Mouse (Mus musculus) olfactory bulb, adult 2 months (tissue): ENCODE measurements around the gene Gja5. TPM values are rescaled to one million over a fixed set of nuclear protein-coding genes. Genes with fewer than 3 reads are reported as not detected.

Experiments
- H3K27ac ChIP-seq: fragments of 200-500 bp; 2 replicates; pipeline ENCODE4 v1.5.1; 2012; ENCODE audit warnings: low read depth, low read length; ENCODE audit not compliant: insufficient read depth
- H3K4me1 ChIP-seq: fragments of 200-500 bp; 2 replicates; pipeline ENCODE4 v1.6.1; 2012; ENCODE audit warnings: low read length; ENCODE audit not compliant: control insufficient read depth, insufficient read depth
- H3K4me3 ChIP-seq: fragments of 200-500 bp; 2 replicates; pipeline ENCODE4 v1.5.1; 2012; ENCODE audit warnings: mild to moderate bottlenecking, low read depth, low read length, moderate library complexity; ENCODE audit not compliant: insufficient read depth
- CTCF ChIP-seq: fragments of 200-500 bp; IDR thresholded peaks from 2 replicates; pipeline ENCODE4 v1.5.1; 2012; ENCODE audit warnings: low read depth, mild to moderate bottlenecking, low read length, moderate library complexity; ENCODE audit not compliant: insufficient read depth
- POLR2A ChIP-seq: fragments of 200-500 bp; IDR thresholded peaks from 2 replicates; pipeline ENCODE4 v1.6.1; 2012; ENCODE audit warnings: mild to moderate bottlenecking, low read depth, low read length, moderate library complexity; ENCODE audit not compliant: insufficient read depth
- WGBS: fragments of 180-500 bp; shearing (Covaris S2); methylation state at CpG from one replicate; pipeline ENCODE4 v1.1.7; 2018; 5-methylcytosine and 5-hydroxymethylcytosine counted together
- polyA plus RNA-seq: library from polyadenylated mRNA; stranded (reverse); fragments of >200 nt; gene quantifications from 2 replicates; pipeline ENCODE4 v1.2.4, GENCODE M21; 2012; ENCODE audit warnings: low replicate concordance; ENCODE audit not compliant: missing spikeins, insufficient read depth, insufficient read length

Gene Gja5
- polyA plus RNA-seq, 1 experiment: not detected

DNA sequence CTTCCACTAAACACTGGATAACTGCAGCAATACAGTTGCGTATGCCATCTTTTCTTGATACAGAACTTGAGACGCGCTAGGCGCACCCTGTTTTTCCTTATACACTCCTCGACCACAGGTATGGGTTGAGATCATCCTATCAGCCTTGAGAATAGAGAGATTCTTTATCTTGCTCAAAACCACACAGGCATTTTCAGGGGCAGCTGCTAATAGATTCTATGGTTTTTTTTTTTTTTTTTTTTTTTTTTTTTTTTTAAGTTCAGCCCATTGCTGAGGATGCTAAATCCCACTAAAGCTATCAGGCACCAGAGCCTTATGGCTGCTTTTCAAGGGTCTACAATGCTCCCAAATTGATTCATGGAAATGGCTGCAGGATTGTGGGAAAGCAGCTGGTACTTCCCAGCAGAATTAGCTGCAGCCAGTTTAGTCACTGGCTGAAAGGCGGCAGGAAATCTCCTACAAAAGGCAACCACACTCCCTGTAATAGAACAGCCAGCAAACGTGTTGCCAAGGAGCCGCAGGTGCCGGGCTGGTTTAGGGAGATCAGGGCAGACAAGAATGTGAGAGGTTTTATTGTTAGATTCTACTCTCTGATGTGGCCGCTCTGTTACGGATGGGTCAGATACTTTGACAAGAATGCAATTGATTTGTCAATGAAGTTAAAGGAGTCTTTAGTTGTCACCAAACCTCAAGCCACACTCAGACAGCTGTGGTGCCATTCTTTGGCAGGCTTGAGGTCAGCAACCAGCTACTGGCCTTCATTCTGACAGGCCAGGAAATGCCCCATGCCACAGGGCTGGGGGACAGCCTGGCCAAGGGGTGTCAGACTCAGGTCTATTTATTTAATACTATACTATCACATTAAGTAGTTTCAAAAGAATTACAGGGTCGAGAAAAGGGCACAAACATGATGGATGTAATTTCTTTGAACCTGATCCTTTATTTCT is 58.9 kb downstream of the Gja5 start:
- H3K27ac ChIP-seq: no peak overlapping the region
- TF ChIP-seq POLR2A (no peak), CTCF (no peak)
- H3K4me1 ChIP-seq: 0 out of 2 replicates have a peak, but pooled peaks cover 2% of the 10 kb centered on the region
- no peak overlapping the region for H3K4me3 ChIP-seq
- WGBS: 57% methylated on average over 12 of the region's 12 CpGs

DNA sequence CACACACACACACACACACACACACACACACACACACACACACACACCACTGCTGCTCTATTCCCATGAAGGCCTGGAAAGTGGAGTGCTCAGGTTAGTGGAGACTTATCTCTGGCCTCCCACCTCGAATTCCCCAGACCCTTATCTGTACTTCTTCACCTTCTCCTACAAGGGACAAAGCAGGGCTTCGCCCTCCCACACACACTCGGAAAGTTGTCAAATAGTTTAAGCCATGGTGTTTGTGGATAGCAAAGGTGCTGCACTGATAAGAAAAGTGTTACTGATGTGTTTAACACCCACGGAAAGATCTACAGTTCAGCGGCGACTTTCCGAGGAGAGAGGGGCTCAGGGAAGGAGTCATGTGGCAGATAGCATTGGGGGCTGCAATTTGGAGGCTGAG is 66.5 kb downstream of the Gja5 start:
- no peak overlapping the region for H3K27ac ChIP-seq
- TF ChIP-seq POLR2A: no peak
- H3K4me3 ChIP-seq: no peak overlapping the region
- WGBS: 64% methylated on average over 7 of the region's 7 CpGs
- no peaks in the 10 kb centered on the region for H3K4me1 ChIP-seq

DNA sequence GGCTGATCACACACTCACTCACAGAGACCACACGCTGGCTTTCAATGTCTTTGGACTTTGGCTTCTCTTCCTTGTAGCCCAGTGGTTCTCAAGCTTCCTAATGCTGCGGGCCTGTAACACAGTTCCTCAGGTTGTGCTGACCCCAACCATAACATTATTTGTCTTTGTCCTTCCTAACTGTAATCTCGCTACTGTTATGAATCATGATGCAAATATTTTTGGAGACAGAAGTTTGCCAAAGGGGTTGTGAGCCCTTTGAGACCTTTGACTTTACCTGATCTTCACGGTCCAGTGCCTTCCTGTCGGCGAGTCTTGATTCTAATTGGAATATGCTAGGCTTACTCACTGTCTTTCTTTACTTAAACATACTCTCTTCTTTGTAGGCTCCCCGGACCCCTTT is 70.0 kb downstream of the Gja5 start:
- TF ChIP-seq CTCF: no peak
- TF ChIP-seq POLR2A: no peak
- no peak overlapping the region for H3K27ac ChIP-seq
- no peak overlapping the region for H3K4me3 ChIP-seq
- H3K4me1 ChIP-seq: no peaks in the 10 kb centered on the region
- WGBS: 91% methylated on average over 7 of the region's 7 CpGs

DNA sequence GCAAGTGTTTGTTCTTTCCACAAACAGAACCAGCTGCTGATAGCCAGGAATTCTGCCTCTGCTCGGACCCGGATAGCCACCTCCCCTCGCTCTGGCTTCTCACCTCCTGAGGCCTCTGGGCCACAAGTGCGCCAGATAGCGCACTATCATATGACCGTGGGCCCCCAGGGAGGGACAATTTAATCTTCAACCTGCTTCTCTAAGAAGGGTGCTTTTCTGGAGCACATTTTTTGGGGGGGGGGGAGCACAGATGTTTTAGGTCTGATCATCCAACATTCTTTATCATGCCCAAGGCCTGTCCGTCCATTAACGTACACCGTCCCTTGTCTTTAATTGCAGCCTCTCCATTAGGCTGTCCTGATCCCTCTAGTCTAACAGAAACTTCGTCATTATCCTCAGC is 71.1 kb downstream of the Gja5 start:
- no peaks in the 10 kb centered on the region for H3K4me1 ChIP-seq
- TF ChIP-seq POLR2A (no peak), CTCF (no peak)

DNA sequence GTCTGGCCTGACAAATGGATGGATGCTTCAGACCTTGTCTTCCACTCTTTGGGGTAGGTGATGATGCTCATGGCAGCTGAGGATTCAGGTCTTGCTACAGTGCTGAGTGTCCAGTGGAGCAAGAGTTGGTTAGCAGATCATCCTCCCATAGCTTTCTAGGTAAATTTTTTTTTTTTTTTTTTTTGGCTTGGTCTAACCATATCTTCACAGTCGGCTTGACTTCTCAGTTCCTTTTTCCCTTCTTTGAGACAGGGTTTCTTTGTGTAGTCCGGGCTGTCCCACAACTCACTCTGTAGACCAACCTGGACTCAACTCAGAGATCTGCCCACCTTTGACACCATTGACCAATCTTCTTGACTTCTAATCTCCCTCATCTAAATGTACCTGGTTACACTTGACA is 73.0 kb downstream of the Gja5 start:
- H3K4me1 ChIP-seq: no peaks in the 10 kb centered on the region
- H3K4me3 ChIP-seq: no peak overlapping the region
- WGBS: 85% methylated on average over 2 of the region's 2 CpGs
- no peak overlapping the region for H3K27ac ChIP-seq
- no peak for TF ChIP-seq CTCF
- no peak for TF ChIP-seq POLR2A

More for the DNA sequence above, 71.1 kb downstream of the Gja5 start:
- H3K27ac ChIP-seq: no peak overlapping the region
- WGBS: 94% methylated on average over 10 of the region's 10 CpGs
- no peak overlapping the region for H3K4me3 ChIP-seq

DNA sequence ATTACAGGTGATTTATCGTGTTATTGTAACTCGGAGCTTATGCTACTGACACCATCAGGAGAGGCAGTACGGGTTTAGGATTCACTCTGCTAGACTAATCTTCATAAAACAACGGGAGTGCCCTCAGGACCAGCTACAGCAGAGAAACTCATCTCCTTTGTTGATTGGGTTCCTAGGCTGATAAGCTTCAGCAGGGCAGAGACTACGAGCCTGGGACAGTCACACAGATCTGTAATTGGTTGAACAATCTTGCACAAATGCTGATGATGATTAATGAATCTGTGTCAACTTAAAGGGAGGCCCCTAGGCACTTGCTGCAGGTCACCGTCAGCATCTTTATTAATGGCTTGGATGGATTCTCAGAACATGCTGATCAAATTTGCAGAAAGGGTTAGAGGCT is 74.0 kb downstream of the Gja5 start:
- TF ChIP-seq POLR2A (no peak), CTCF (no peak)
- H3K4me1 ChIP-seq: no peaks in the 10 kb centered on the region
- H3K4me3 ChIP-seq: no peak overlapping the region
- no peak overlapping the region for H3K27ac ChIP-seq
- 89% methylated on average over 6 of the region's 6 CpGs for WGBS

DNA sequence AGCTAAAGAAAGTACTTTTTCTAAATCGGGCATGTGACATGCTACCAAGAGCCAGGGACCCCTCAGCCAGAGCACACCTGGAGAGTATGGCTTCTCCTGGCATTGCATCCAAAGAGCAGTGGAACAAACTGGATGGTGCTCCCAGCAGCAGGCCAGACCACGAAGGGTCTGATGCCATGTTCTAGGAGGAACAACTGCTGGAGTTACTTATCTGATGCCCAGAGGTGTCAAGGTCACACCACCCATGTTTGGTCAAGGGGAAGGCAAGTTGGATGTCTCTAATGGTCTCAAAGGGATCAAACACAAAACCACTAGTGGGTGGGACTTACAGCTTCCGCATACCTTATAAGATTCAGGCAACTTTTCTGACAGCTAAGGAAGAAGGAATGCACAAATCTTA is 74.5 kb downstream of the Gja5 start:
- no peaks in the 10 kb centered on the region for H3K4me1 ChIP-seq
- TF ChIP-seq POLR2A (no peak), CTCF (no peak)
- H3K4me3 ChIP-seq: no peak overlapping the region
- 90% methylated on average over 3 of the region's 3 CpGs for WGBS
- no peak overlapping the region for H3K27ac ChIP-seq

DNA sequence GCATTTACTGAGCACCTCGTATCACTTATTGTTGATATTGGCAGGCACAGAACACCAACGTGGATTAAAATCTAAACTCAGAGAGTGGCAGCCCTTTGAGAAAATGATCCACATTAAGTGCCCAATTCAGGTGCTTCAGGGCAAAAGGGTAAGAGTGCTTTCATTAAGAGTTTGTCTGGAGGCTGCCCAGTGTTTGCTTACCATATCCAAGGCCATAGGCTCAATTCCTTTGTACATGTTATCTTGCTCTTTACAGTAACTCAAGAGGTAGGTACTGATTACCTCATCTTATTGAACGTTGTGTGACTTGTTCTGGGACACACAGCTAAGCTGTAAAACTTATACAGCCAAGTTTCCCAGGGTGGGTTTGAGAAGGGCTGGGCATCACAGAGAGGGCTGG is 77.3 kb downstream of the Gja5 start:
- TF ChIP-seq CTCF (no peak), POLR2A (no peak)
- Histone ChIP-seq H3K4me1 (no peaks in the 10 kb centered on the region), H3K4me3 (no peak overlapping the region), H3K27ac (no peak overlapping the region)
- 76% methylated on average over 3 of the region's 3 CpGs for WGBS

DNA sequence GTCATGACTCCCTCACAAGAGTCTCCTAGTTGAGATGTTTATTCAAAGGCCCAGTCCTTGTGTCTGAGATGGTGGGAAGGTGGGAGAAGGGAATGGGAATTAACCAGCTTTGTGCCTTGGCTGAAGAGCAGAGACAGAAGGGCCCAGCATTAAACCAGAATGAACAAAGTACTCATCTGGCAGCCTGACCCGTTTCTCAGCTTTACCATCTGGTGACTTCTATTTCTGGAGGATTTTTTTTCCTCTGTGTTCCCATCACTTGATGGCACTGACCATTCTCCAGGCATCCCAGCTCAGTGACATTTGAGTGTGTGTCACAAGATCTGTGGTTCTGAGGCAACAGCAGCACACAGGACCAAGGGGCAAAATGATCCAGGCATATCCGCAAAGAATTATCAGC is 78.2 kb downstream of the Gja5 start:
- TF ChIP-seq POLR2A (no peak), CTCF (no peak)
- H3K27ac ChIP-seq: no peak overlapping the region
- 91% methylated on average over 2 of the region's 2 CpGs for WGBS
- H3K4me3 ChIP-seq: no peak overlapping the region
- no peaks in the 10 kb centered on the region for H3K4me1 ChIP-seq

DNA sequence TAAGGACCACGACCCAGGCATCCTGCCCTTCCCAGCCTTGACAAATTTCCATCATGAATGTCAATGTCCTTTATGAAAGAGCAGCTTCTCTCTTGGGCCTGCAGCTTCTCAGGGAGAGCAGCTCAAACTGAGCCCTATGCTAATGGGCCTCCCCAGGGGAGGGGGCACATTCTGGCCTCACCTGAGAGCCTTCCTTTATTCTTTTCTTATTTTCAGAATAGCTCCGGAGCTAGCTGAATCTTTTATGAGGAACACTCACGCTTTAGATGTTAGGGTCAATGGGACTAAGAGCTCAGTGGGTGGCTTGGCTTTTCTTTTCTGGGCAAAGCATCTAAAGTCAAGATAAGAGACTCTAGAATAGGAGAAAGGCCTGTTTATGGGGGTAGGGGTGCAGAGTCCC is 88.0 kb downstream of the Gja5 start:
- Histone ChIP-seq H3K27ac (no peak overlapping the region), H3K4me1 (no peaks in the 10 kb centered on the region), H3K4me3 (no peak overlapping the region)
- TF ChIP-seq CTCF: no peak
- TF ChIP-seq POLR2A: no peak
- WGBS: 52% methylated on average over 3 of the region's 3 CpGs
